Mouse (Mus musculus) embryonic facial prominence, embryonic 11.5 days (tissue): ENCODE measurements around the gene Rab5if. TPM values are rescaled to one million over a fixed set of nuclear protein-coding genes. Genes with fewer than 3 reads are reported as not detected.
"Not testable (repeated sequence)": the region's sequence is repeated elsewhere in the genome, so short reads cannot be mapped to it uniquely, and the experiment has no call there.

Source experiments
- ATAC-seq: fragments of 200-750 bp; cut with Nextera tagmentation; replicated peaks from 2 replicates; pipeline ENCODE4 v1.8.0; 2017; ENCODE audit warnings: low read depth; ENCODE audit not compliant: insufficient number of reproducible peaks, low FRiP score, low TSS enrichment
- DNase-seq: peaks from one replicate; pipeline ENCODE4 v3.0.0-alpha.2; 2015; ENCODE audit warnings: low spot score
- H3K27ac ChIP-seq: fragments of 300-500 bp; sonication (generic); replicated peaks from 2 replicates; pipeline ENCODE4 v1.5.1; 2014; ENCODE audit warnings: mild to moderate bottlenecking, low read depth, low read length, control low read depth
- H3K27me3 ChIP-seq: fragments of 300-500 bp; sonication (generic); 2 replicates; pipeline ENCODE4 v1.6.1; 2014; ENCODE audit warnings: mild to moderate bottlenecking, low read length, moderate library complexity, mixed read lengths; ENCODE audit not compliant: control insufficient read depth, insufficient read depth
- H3K36me3 ChIP-seq: fragments of 300-500 bp; sonication (generic); replicated peaks from 2 replicates; pipeline ENCODE4 v1.6.1; 2014; ENCODE audit warnings: low read depth, mild to moderate bottlenecking, low read length, moderate library complexity, mixed read lengths; ENCODE audit not compliant: control insufficient read depth, insufficient read depth
- H3K4me1 ChIP-seq: fragments of 300-500 bp; sonication (generic); 2 replicates; pipeline ENCODE4 v1.6.1; 2014; ENCODE audit warnings: low read length, mixed read lengths; ENCODE audit not compliant: control insufficient read depth, insufficient read depth
- H3K4me2 ChIP-seq: fragments of 300-500 bp; sonication (generic); 2 replicates; pipeline ENCODE4 v1.6.1; 2014; ENCODE audit warnings: low read depth, mild to moderate bottlenecking, control low read depth, low read length, moderate library complexity
- H3K4me3 ChIP-seq: fragments of 300-500 bp; sonication (generic); 2 replicates; pipeline ENCODE4 v1.5.1; 2014; ENCODE audit warnings: low read depth, low read length, control low read depth
- H3K9ac ChIP-seq: fragments of 300-500 bp; sonication (generic); replicated peaks from 2 replicates; pipeline ENCODE4 v1.6.1; 2014; ENCODE audit warnings: mild to moderate bottlenecking, control low read depth, low read length
- H3K9me3 ChIP-seq: fragments of 300-500 bp; sonication (generic); replicated peaks from 2 replicates; pipeline ENCODE4 v1.6.1; 2016; ENCODE audit warnings: mild to moderate bottlenecking, low read length, inconsistent platforms, mixed read lengths; ENCODE audit not compliant: control insufficient read depth
- WGBS: fragments of 180-500 bp; shearing (Covaris S2); extraction: QIAGEN DNeasy Blood & Tissue Kit; methylation state at CpG from one replicate; pipeline ENCODE4 v1.1.7; 2014; 5-methylcytosine and 5-hydroxymethylcytosine counted together
- polyA plus RNA-seq: library from polyadenylated mRNA; unstranded; fragments of >200 nt; fragmentation: Nextera tagmentation; extraction: Ambion mirVana; gene quantifications from 2 replicates; pipeline ENCODE4 v1.2.1, GENCODE M21; 2014

Gene Rab5if
- polyA plus RNA-seq, 1 experiment from 2014 or later, result 217 TPM

DNA sequence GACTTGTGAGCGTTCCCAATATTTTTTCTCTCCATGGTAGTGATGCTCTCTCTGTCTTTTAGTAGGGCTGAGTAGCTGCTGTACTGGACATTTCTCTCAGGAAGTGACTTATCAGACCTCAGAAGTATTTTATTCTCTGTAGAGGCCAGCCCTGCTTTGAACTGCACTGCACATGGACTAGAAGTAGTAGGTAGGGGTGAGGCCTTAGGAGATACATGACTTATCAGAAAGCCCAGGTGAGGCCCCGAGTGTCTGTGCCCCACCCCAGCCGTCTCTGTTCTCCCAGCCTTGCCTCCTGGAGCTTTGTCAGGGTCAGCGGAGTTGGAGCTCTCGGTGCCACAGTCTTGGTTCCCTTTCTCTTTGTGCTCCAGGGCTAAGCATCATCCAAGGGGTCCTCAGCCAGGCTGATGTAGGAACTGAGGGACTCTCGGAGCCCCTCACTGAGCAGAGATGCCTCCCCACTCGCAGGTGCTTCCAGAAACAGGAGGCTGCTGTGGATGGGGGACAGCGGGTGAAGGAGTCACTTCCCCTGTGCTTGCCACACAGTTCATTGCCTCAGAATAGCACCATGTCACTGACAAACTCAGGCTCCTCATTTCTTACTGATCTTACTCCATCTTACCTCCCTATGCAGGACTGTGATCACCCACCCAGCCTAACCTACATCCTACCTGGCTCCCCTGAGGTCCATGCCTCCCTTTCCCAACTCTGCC, 11.3 kb downstream of the Rab5if start:
- ATAC-seq (no peak), DNase-seq (no peak)
- H3K9ac ChIP-seq, result no peak overlapping the region
- H3K4me1 ChIP-seq, result no peaks in the 10 kb centered on the region
- no peak overlapping the region for H3K27ac ChIP-seq
- H3K27me3 ChIP-seq, result no peaks in the 10 kb centered on the region
- H3K4me2 ChIP-seq, result no peak overlapping the region
- peaks cover 5% of the 10 kb centered on the region; the same call in 1 of the 2 replicates for H3K36me3 ChIP-seq
- WGBS, result 87% methylated on average over 8 of the region's 8 CpGs
- no peaks in the 10 kb centered on the region for H3K9me3 ChIP-seq
- no peak overlapping the region for H3K4me3 ChIP-seq

DNA sequence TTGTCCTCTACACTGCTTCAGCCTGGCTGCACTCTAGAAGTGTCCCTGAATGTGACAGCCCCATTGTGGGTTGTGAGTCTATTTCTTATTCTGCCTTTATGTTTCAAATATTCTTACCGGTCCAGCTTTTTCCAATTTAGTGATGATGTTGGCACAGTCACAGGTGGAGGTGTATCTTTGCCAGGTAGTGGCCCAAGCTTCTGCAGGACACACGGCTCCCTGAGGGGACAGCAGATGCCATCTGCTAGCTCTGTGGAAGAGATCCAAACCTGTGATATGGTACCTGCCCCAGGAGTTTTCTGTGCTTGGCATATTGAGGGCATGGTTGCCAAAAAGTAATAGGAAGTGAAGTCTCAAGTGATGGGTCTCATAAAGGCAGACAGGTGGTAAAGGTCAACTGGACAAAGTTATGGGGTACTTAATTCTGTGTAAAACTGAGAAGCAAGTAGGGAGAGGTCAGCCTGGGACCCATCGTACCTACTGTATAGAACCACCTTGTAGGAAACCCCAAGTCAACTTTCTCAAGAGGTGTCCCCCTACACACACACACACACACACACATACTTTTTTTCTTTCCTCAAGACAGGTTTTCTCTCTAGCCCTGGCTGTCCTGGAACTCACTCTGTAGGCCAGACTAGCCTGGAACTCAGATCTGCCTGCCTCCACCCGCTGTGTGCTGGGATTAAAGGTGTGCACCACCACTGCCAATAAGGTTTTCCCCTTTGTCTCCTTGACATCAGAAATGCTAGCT, 12.0 kb downstream of the Rab5if start:
- Histone ChIP-seq H3K9me3 (no peaks in the 10 kb centered on the region), H3K27ac (no peak overlapping the region), H3K36me3 (peaks cover 5% of the 10 kb centered on the region; the same call in 1 of the 2 replicates), H3K4me3 (no peak overlapping the region), H3K4me2 (no peak overlapping the region), H3K9ac (no peak overlapping the region), H3K27me3 (no peaks in the 10 kb centered on the region), H3K4me1 (no peaks in the 10 kb centered on the region)
- ATAC-seq (no peak), DNase-seq (no peak)
- WGBS, result 91% methylated on average over 4 of the region's 4 CpGs

DNA sequence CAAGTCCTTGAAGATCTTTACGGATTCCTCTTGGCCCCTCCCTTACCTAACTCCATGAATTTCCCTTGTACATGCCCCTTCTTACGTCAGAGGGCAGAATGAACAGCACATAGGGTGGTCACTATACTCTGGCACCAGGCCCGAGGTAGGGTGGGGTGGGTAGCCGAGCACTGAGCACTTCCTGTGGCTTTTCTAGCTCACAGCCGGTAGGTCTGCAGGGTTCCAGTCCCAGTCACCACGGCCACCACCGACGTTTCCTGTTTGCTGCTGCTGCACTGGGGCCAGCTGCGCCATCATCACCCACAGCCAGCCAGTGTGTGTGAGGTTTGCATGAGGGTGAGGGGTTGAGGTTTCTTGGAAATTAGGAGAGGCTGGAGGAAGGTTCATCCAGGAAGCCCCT, 14.8 kb downstream of the Rab5if start:
- Histone ChIP-seq H3K27ac (no peak overlapping the region), H3K4me2 (no peak overlapping the region), H3K27me3 (no peaks in the 10 kb centered on the region), H3K4me3 (no peak overlapping the region), H3K9me3 (no peaks in the 10 kb centered on the region), H3K4me1 (no peaks in the 10 kb centered on the region), H3K9ac (no peak overlapping the region), H3K36me3 (peaks cover 5% of the 10 kb centered on the region; the same call in 1 of the 2 replicates)
- ATAC-seq, result no peak
- no peak for DNase-seq
- 56% methylated on average over 9 of the region's 9 CpGs for WGBS

DNA sequence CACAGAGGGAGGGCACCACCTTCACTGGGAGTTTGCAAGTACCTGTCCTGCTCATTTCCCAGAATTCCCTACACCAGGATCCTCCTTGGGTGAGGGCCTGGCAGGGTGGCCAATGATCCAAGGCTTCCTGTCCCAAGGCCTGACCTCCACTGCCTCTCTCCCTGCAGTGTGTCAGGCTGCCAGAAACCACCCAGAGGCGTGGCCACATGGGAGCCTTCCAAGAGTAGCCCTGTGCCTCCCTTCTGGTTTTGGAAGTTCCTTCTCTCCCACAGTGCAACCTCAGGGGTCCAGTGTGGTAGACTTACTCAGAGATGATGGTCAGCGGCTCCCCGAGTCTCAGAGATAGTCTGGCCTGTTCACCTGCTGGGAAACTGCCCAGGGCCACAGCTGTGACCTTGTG, 16.6 kb downstream of the Rab5if start:
- Histone ChIP-seq H3K27me3 (no peaks in the 10 kb centered on the region), H3K36me3 (no peaks in the 10 kb centered on the region), H3K9ac (no peak overlapping the region), H3K9me3 (no peaks in the 10 kb centered on the region), H3K4me2 (no peak overlapping the region), H3K4me3 (no peak overlapping the region), H3K27ac (no peak overlapping the region), H3K4me1 (no peaks in the 10 kb centered on the region)
- 86% methylated on average over 3 of the region's 3 CpGs for WGBS
- ATAC-seq, result no peak
- no peak for DNase-seq

DNA sequence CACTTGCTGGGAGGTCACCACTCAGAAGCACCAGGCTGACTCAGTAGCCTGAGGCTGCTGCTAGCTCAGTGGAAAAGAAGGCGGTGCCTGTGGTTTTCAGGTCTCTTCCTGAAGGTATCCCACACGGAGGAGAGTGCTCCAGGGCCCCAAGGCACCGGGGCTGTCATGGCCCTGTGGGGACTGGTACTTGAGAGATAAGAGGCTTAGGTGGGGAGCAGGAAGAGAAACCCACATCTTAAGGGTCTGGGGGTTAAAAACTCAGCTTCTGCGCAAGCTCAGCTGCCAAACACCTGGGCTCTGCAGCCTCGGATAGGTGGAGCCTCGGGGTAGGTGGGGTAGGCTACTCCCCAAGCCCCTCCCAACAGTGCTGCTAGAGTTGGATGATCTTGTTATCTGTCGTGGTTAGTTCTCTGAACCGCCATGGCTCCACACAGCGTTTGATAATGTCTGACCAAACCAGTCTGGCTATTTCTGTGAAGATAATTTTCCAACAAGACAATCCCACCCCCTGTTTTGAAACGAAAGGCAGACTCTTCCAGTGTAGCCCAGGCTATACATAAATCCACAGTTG, 19.6 kb downstream of the Rab5if start:
- H3K9ac ChIP-seq, result no peak overlapping the region
- H3K27me3 ChIP-seq, result no peaks in the 10 kb centered on the region
- no peak overlapping the region for H3K4me2 ChIP-seq
- H3K9me3 ChIP-seq, result no peaks in the 10 kb centered on the region
- H3K27ac ChIP-seq, result no peak overlapping the region
- WGBS, result 35% methylated on average over 10 of the region's 10 CpGs
- DNase-seq (no peak), ATAC-seq (no peak)
- H3K36me3 ChIP-seq, result no peaks in the 10 kb centered on the region
- no peak overlapping the region for H3K4me3 ChIP-seq
- no peaks in the 10 kb centered on the region for H3K4me1 ChIP-seq

DNA sequence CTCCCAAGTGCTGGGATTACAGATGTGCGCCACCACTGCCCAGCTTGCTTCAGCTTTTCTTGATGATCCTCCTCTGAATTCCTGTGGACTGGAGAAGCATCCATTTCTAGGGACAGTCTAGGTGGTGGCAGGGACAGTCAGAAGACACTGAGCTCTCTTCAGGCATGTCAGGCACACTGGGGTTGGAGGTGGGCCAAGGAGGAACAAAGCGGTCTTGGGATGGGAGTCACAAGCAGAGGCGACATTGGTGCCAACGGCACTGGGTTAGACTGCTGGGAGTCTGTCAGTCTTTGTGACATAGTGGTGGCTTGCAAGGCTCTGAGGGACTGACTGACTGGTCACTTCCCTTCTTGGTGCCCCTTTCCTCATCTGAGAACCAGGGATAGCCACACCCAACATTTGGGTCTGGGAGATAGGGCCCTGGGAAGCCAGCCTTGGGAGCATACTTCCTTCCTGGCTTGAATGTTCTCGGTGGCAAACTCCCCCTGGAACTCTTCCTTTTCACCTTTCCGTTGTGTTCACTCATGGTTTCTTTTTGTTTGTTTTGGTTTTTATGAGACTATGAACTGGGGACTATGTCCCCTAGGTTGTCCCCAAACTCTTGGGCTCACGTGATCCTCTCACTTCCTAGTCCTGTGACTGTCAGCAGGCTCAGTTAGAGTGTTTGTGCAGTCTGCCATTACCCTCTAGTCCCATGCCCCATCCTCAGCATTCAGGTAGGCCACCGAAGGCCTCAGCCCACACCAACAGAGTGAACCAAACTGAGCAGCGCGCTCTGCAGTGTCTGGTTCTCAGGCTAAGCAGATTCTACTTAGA, 21.7 kb downstream of the Rab5if start:
- Histone ChIP-seq H3K27me3 (no peaks in the 10 kb centered on the region), H3K4me1 (no peaks in the 10 kb centered on the region), H3K4me2 (no peak overlapping the region), H3K4me3 (no peak overlapping the region), H3K27ac (no peak overlapping the region), H3K36me3 (no peaks in the 10 kb centered on the region), H3K9me3 (no peaks in the 10 kb centered on the region), H3K9ac (no peak overlapping the region)
- 91% methylated on average over 10 of the region's 10 CpGs for WGBS
- DNase-seq (no peak), ATAC-seq (no peak)

DNA sequence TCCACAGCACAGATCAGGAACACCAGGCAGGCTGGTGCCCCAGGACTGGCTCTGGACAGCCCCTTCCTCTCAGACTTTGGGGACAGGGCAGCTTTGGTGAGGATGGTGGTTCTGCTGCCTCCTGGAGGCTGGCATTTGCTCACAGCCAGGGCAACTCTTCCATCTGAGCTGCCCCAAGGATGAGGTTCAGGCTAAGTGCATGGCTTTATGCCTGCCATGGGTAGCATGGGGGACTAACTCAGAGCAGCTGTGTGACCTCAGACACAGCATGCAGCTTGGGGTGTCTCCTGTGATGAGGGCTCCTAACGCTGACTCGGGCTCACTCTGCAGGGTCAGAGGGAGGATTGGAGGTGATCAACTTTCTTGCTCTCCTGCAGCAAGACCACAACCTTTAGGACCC, 22.7 kb downstream of the Rab5if start:
- H3K4me3 ChIP-seq, H3K27ac ChIP-seq, H3K4me1 ChIP-seq, H3K4me2 ChIP-seq, H3K9me3 ChIP-seq, DNase-seq, H3K27me3 ChIP-seq, H3K9ac ChIP-seq, H3K36me3 ChIP-seq, ATAC-seq: not testable (repeated sequence)
- WGBS, result 49% methylated on average over 2 of the region's 2 CpGs
